Mouse (Mus musculus) kidney, adult 18-20 months (tissue): ENCODE data around the gene Speg.

Experiments
- DNase-seq: peaks from one replicate; pipeline ENCODE4 v3.0.0; 2021

The Speg gene

GRCm38 (mm10) chr1:75443247-75444024, 68.3 kb downstream of the Speg start:
- no peak for DNase-seq

- DNase-seq: no peak
Measured at GRCm38 (mm10) chr1:75444208-75444607, 69.1 kb downstream of the Speg start.

- no peak for DNase-seq
Measured at GRCm38 (mm10) chr1:75445141-75445701, 70.1 kb downstream of the Speg start.

- DNase-seq: peak; percentile 71
Measured at GRCm38 (mm10) chr1:75445751-75446611, 70.9 kb downstream of the Speg start.

- DNase-seq: no peak
Measured at GRCm38 (mm10) chr1:75446656-75447055, 71.6 kb downstream of the Speg start.

GRCm38 (mm10) chr1:75447265-75448051, 72.4 kb downstream of the Speg start:
- no peak for DNase-seq

GRCm38 (mm10) chr1:75448052-75448431, 72.9 kb downstream of the Speg start:
- DNase-seq: no peak

- DNase-seq: no peak
Measured at GRCm38 (mm10) chr1:75448937-75449336, 73.8 kb downstream of the Speg start.

GRCm38 (mm10) chr1:75449377-75450135, 74.5 kb downstream of the Speg start:
- DNase-seq: no peak

- no peak for DNase-seq
Measured at GRCm38 (mm10) chr1:75450314-75451005, 75.4 kb downstream of the Speg start, which contains the start of gene Asic4. Gene Asic4, plus strand, starts transcription at chr1:75450436.

- DNase-seq: no peak
Measured at GRCm38 (mm10) chr1:75451900-75452299, 76.8 kb downstream of the Speg start.

- DNase-seq: no peak
Measured at GRCm38 (mm10) chr1:75455433-75455832, 80.3 kb downstream of the Speg start.

GRCm38 (mm10) chr1:75455948-75456347, 80.9 kb downstream of the Speg start:
- no peak for DNase-seq

GRCm38 (mm10) chr1:75456746-75457564, 81.9 kb downstream of the Speg start:
- DNase-seq: no peak

GRCm38 (mm10) chr1:75457710-75458024, 82.6 kb downstream of the Speg start:
- no peak for DNase-seq

- peak; percentile 49 for DNase-seq
Measured at GRCm38 (mm10) chr1:75458025-75458788, 83.1 kb downstream of the Speg start.

GRCm38 (mm10) chr1:75458789-75459684, 83.9 kb downstream of the Speg start:
- peak; percentile 27 for DNase-seq

- DNase-seq: no peak
Measured at GRCm38 (mm10) chr1:75460297-75460696, 85.2 kb downstream of the Speg start.

GRCm38 (mm10) chr1:75462636-75463035, 87.5 kb downstream of the Speg start:
- DNase-seq: no peak
